ENCODE assay signal across 9 mouse cellular contexts in the genomic region with DNA sequence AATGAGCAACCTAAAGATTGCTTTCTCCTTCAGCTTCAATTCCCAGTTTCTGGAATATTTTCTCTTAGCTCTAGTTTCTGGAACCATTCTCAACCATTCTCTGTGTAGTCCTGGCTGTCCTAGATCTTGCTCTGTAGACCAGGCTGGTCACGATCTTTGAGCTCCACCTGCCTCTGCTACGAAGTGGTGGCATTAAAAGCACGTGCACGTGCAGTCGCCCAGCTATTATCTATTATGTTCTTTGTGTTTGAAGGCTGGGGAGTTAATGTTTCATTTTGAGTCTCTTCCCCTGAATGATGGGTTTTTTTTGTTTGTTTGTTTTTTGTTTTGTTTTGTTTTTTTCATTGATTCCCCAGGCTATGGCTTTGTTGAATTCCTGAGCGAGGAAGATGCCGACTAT. TPM values are rescaled to one million over a fixed set of nuclear protein-coding genes. Genes with fewer than 3 reads are reported as not detected.
DNase-seq lines count a peak whose midpoint lies in the region; ATAC-seq and TF ChIP-seq lines count a peak whose summit lies in the region.
"Had no signal": no experiment of that assay in that cellular context is flagged by ENCODE, and none has a peak within 500 bp of the region (broad histone marks: within the 10 kb centered on the region; RNA-seq: fewer than 3 reads in every experiment).

No protein-coding gene starts in this region.

- H3K4me2 ChIP-seq in heart, embryonic 12.5 days = peak overlapping the region; percentile 98
- H3K4me2 ChIP-seq in forebrain, embryonic 15.5 days (replicated peaks) = peak overlapping the region; percentile 96
- H3K4me2 ChIP-seq in liver, postnatal 0 days (ENCODE audit: low read depth, low read length) = peak overlapping the region; percentile 84

- H3K27me3 ChIP-seq in heart, embryonic 12.5 days (replicated peaks) = no peaks in the 10 kb centered on the region
- no peaks in the 10 kb centered on the region for H3K27me3 ChIP-seq in E14TG2a.4 (ENCODE audit: insufficient read depth, low read length)
- no peaks in the 10 kb centered on the region for H3K27me3 ChIP-seq in forebrain, embryonic 15.5 days
- H3K27me3 ChIP-seq in liver, postnatal 0 days (ENCODE audit: insufficient read depth, low read length) = no peaks in the 10 kb centered on the region

- H3K9me3 ChIP-seq in heart, embryonic 12.5 days (replicated peaks) = no peaks in the 10 kb centered on the region
- H3K9me3 ChIP-seq in E14TG2a.4 (ENCODE audit: low read length) = no peaks in the 10 kb centered on the region
- no peaks in the 10 kb centered on the region for H3K9me3 ChIP-seq in forebrain, embryonic 15.5 days
- no peaks in the 10 kb centered on the region for H3K9me3 ChIP-seq in liver, postnatal 0 days (ENCODE audit: low read length)

- H3K9ac ChIP-seq in heart, embryonic 12.5 days = peak overlapping the region; percentile 94
- H3K9ac ChIP-seq in forebrain, embryonic 15.5 days (replicated peaks) = peak overlapping the region; percentile 86
- H3K9ac ChIP-seq in liver, postnatal 0 days (replicated peaks) = peak overlapping the region; percentile 82

- WGBS in heart, embryonic 12.5 days = 37% methylated on average over 7 of the region's 7 CpGs
- 31% methylated on average over 7 of the region's 7 CpGs for WGBS in forebrain, embryonic 15.5 days
- WGBS in liver, postnatal 0 days (ENCODE audit: insufficient replicate concordance) = 30% methylated on average over 7 of the region's 7 CpGs

- no peak for DNase-seq in heart, postnatal 10 days
- no peak for DNase-seq in liver, postnatal 0 days
- no peak for DNase-seq in yolk sac, embryonic 10.5 days (ENCODE audit: low spot score)
- no peak for DNase-seq in left cerebral cortex, postnatal 10 days (ENCODE audit: extremely low spot score in 1 of 2, low spot score in 2 of 2)
- no peak for DNase-seq in urinary bladder, postnatal 36 days (ENCODE audit: low spot score in 2 of 2)
- DNase-seq: right cerebral cortex, postnatal 14 days had no signal

- peaks cover 49% of the 10 kb centered on the region for H3K36me3 ChIP-seq in heart, embryonic 12.5 days
- H3K36me3 ChIP-seq in E14TG2a.4 (ENCODE audit: insufficient read depth, low read length) = peaks cover 67% of the 10 kb centered on the region
- peaks cover 39% of the 10 kb centered on the region for H3K36me3 ChIP-seq in forebrain, embryonic 15.5 days
- H3K36me3 ChIP-seq in liver, postnatal 0 days (replicated peaks; ENCODE audit: insufficient read depth, low read length) = peaks cover 37% of the 10 kb centered on the region

- TF ChIP-seq CTCF in E14TG2a.4 (conservative IDR thresholded peaks at IDR 0.05; ENCODE audit: low read length) = no peak
- TF ChIP-seq CTCF in liver, postnatal 0 days (IDR thresholded peaks at IDR 0.05; ENCODE audit: low read depth) = no peak

- H3K4me3 ChIP-seq in heart, embryonic 12.5 days = peak overlapping the region; percentile 98
- H3K4me3 ChIP-seq in E14TG2a.4 (replicated peaks; ENCODE audit: low read length) = peak overlapping the region; percentile 99
- peak overlapping the region; percentile 55 for H3K4me3 ChIP-seq in forebrain, embryonic 15.5 days
- peak overlapping the region; percentile 84 for H3K4me3 ChIP-seq in liver, postnatal 0 days (ENCODE audit: low read depth, low read length)

- peaks cover 43% of the 10 kb centered on the region for H3K4me1 ChIP-seq in heart, embryonic 12.5 days (replicated peaks)
- peaks cover 66% of the 10 kb centered on the region for H3K4me1 ChIP-seq in E14TG2a.4 (replicated peaks; ENCODE audit: low read depth, low read length)
- peaks cover 36% of the 10 kb centered on the region for H3K4me1 ChIP-seq in forebrain, embryonic 15.5 days
- H3K4me1 ChIP-seq in liver, postnatal 0 days (ENCODE audit: insufficient read depth) = peaks cover 27% of the 10 kb centered on the region

- intact Hi-C loops in heart, postnatal 10 days (cut with DNase I) = no loop called here
- intact Hi-C loops in left cerebral cortex, postnatal 10 days (cut with DNase I) = no loop called here

- no peak for TF ChIP-seq EP300 in liver, postnatal 0 days (IDR thresholded peaks at IDR 0.05; ENCODE audit: low read depth)

- no peak for ATAC-seq in heart, embryonic 12.5 days (ENCODE audit: insufficient number of reproducible peaks, low FRiP score)
- ATAC-seq in forebrain, embryonic 15.5 days (replicated peaks) = no peak
- no peak for ATAC-seq in liver, postnatal 0 days

- H3K27ac ChIP-seq in heart, embryonic 12.5 days (ENCODE audit: poor library complexity, severe bottlenecking) = no peak overlapping the region
- H3K27ac ChIP-seq in forebrain, embryonic 15.5 days (replicated peaks) = peak overlapping the region; percentile 98; the same call in 1 of the 2 replicates
- H3K27ac ChIP-seq in liver, postnatal 0 days (ENCODE audit: low read depth) = peak overlapping the region; percentile 93; the same call in 1 of the 2 replicates

RNA-seq across cellular contexts. Expression of a gene that starts 1.1 kb away (rescaled TPM):
- 107 and 108 TPM in 2 replicates for polyA plus RNA-seq in heart, embryonic 12.5 days (2016; fragmentation: Nextera tagmentation; extraction: Ambion mirVana)
- 10 to 100 TPM; 27.8 to 28.2 TPM for total RNA-seq in heart, postnatal 10 days (2021)
- polyA plus RNA-seq in forebrain, embryonic 15.5 days (2015; fragmentation: Nextera tagmentation; extraction: Ambion mirVana) = 151 and 155 TPM in 2 replicates
- 38.6 and 41.1 TPM in 2 replicates for polyA plus RNA-seq in liver, postnatal 0 days (2015; fragmentation: Nextera tagmentation; extraction: Ambion mirVana)
- 10 to 100 TPM; 45.5 to 47.2 TPM for total RNA-seq in left cerebral cortex, postnatal 10 days (2021)

RNA-seq across cellular contexts. Expression of a gene that starts 7.8 kb away (rescaled TPM):
- polyA plus RNA-seq in heart, embryonic 12.5 days (2016; fragmentation: Nextera tagmentation; extraction: Ambion mirVana) = 20.3 and 21.7 TPM in 2 replicates
- 10 to 100 TPM; 13.7 to 14.0 TPM for total RNA-seq in heart, postnatal 10 days (2021)
- 69.1 and 73.3 TPM in 2 replicates for polyA plus RNA-seq in forebrain, embryonic 15.5 days (2015; fragmentation: Nextera tagmentation; extraction: Ambion mirVana)
- polyA plus RNA-seq in liver, postnatal 0 days (2015; fragmentation: Nextera tagmentation; extraction: Ambion mirVana) = 0.08 and 0.09 TPM in 2 replicates
- 100 to 1,000 TPM; 404 to 435 TPM for total RNA-seq in left cerebral cortex, postnatal 10 days (2021)

RNA-seq across cellular contexts. Expression of a gene that starts 11.4 kb away (rescaled TPM):
- polyA plus RNA-seq in heart, embryonic 12.5 days (2016; fragmentation: Nextera tagmentation; extraction: Ambion mirVana) = 9.0 and 10.7 TPM in 2 replicates
- total RNA-seq in heart, postnatal 10 days (2021) = 1 to 10 TPM; 6.6 to 7.8 TPM
- polyA plus RNA-seq in forebrain, embryonic 15.5 days (2015; fragmentation: Nextera tagmentation; extraction: Ambion mirVana) = 10.0 and 11.2 TPM in 2 replicates
- polyA plus RNA-seq in liver, postnatal 0 days (2015; fragmentation: Nextera tagmentation; extraction: Ambion mirVana) = 2.7 and 3.0 TPM in 2 replicates
- total RNA-seq in left cerebral cortex, postnatal 10 days (2021) = 1 to 10 TPM; 5.3 to 6.7 TPM

RNA-seq across cellular contexts. Expression of a gene that starts 46.3 kb away (rescaled TPM):
- polyA plus RNA-seq in heart, embryonic 12.5 days (2016; fragmentation: Nextera tagmentation; extraction: Ambion mirVana) = 44.4 and 45.6 TPM in 2 replicates
- 10 to 100 TPM; 19.3 to 19.6 TPM for total RNA-seq in heart, postnatal 10 days (2021)
- 71.8 and 75.5 TPM in 2 replicates for polyA plus RNA-seq in forebrain, embryonic 15.5 days (2015; fragmentation: Nextera tagmentation; extraction: Ambion mirVana)
- polyA plus RNA-seq in liver, postnatal 0 days (2015; fragmentation: Nextera tagmentation; extraction: Ambion mirVana) = 49.2 and 49.3 TPM in 2 replicates
- total RNA-seq in left cerebral cortex, postnatal 10 days (2021) = 10 to 100 TPM; 19.3 to 22.2 TPM

RNA-seq across cellular contexts. Expression of a gene that starts 46.5 kb away (rescaled TPM):
- polyA plus RNA-seq in heart, embryonic 12.5 days (2016; fragmentation: Nextera tagmentation; extraction: Ambion mirVana) = not detected in 2 replicates
- total RNA-seq in heart, postnatal 10 days (2021) = 10 to 100 TPM; 10.6 to 14.9 TPM
- 0.46 TPM in 1 of 2 replicates, not detected in the other for polyA plus RNA-seq in forebrain, embryonic 15.5 days (2015; fragmentation: Nextera tagmentation; extraction: Ambion mirVana)
- 0.46 TPM in 1 of 2 replicates, not detected in the other for polyA plus RNA-seq in liver, postnatal 0 days (2015; fragmentation: Nextera tagmentation; extraction: Ambion mirVana)
- 10 to 100 TPM; 13.8 to 16.7 TPM for total RNA-seq in left cerebral cortex, postnatal 10 days (2021)

Comparison
In these comparisons a context has a peak if more than half of its experiments do, and no peak if none do; other contexts are left out.
1. RNA of a gene that starts 7.8 kb away (polyA plus RNA-seq): 69.1 to 73.3 TPM in forebrain, embryonic 15.5 days and 20.3 to 21.7 TPM in heart, embryonic 12.5 days; 0.08 to 0.09 TPM in liver, postnatal 0 days; every median in the first group is over 10 times any median in the second.
2. Peak in every context shown above with its lines, with median percentiles within 50 percentile points of each other: H3K4me2 ChIP-seq, H3K4me3 ChIP-seq and H3K9ac ChIP-seq.